Mouse (Mus musculus): ENCODE data around the gene Dus4l. TPM values are rescaled to one million over a fixed set of nuclear protein-coding genes. Genes with fewer than 3 reads are reported as not detected.

Dus4l gene
- total and polyA plus RNA-seq, 3 experiments, result 16.1 to 32.8 (median 23.2) TPM

GRCm38 (mm10) chr12:31592011-31592410 lies 62.6 kb downstream of the Dus4l start:
- Histone ChIP-seq H3K79me2 (replicated peaks; ENCODE audit: control insufficient read depth, extremely low read depth, insufficient read depth, poor library complexity, severe bottlenecking) (no peaks in the 10 kb centered on the region), H3K4me3 (replicated peaks in 1 of 3; ENCODE audit: low read depth in 2 of 3, low read length in 2 of 3, poor library complexity in 1 of 3) (no peak overlapping the region), H3K4me2 (ENCODE audit: insufficient read depth, low read depth, poor library complexity, severe bottlenecking) (no peak overlapping the region), H3K27ac (ENCODE audit: insufficient read depth, low read depth) (no peak overlapping the region), H3K9me3 (replicated peaks; ENCODE audit: low read length) (peaks cover 2% of the 10 kb centered on the region), H3K9ac (ENCODE audit: insufficient read depth, low read depth) (no peak overlapping the region), H3K36me3 (replicated peaks in 1 of 2; ENCODE audit: control insufficient read depth in 1 of 2, insufficient read depth in 1 of 2, low read length in 1 of 2) (peaks cover 27 to 50% of the 10 kb centered on the region in 2 experiments), H3K27me3 (replicated peaks) (no peaks in the 10 kb centered on the region), H3K4me1 (ENCODE audit: control insufficient read depth in 1 of 2, insufficient read depth in 2 of 2) (peaks cover 0 to 10% of the 10 kb centered on the region in 2 experiments; a peak in 2 of 4 replicates)
- in situ Hi-C loops (cut with MboI; ENCODE audit: low pct_ligation_motif_present, low pct_unique_long_range_greater_than_20kb, low sequenced_read_pairs) (no loop called here), dilution Hi-C loops (cut with MboI; ENCODE audit: extremely low pct_ligation_motif_present, extremely low pct_unique_long_range_greater_than_20kb, low sequenced_read_pairs) (no loop called here)
- no peak for DNase-seq (ENCODE audit: extremely low read depth)
- TF ChIP-seq RCOR1 (conservative IDR thresholded peaks at IDR 0.05; ENCODE audit: low read depth, low read length) (no peak), ZNF384 (IDR thresholded peaks at IDR 0.05; ENCODE audit: low read depth, low read length) (no peak), E2F4 (IDR thresholded peaks at IDR 0.05; ENCODE audit: insufficient replicate concordance, low read depth, low read length) (no peak), EP300 (IDR thresholded peaks at IDR 0.05; ENCODE audit: low read length) (no peak), ELF1 (IDR thresholded peaks at IDR 0.05; ENCODE audit: low read depth, low read length) (no peak), HCFC1 (IDR thresholded peaks at IDR 0.05; ENCODE audit: low read depth, low read length) (no peak), MAFK (IDR thresholded peaks at IDR 0.05; ENCODE audit: insufficient replicate concordance, low read length) (no peak), MAZ (IDR thresholded peaks at IDR 0.05; ENCODE audit: low read depth, low read length) (no peak)

Other genes with a start within 250 kb of the Dus4l start
- 4.5 TPM in 2 replicates for gene Cbll1, start 155.2 kb downstream of the Dus4l start, total RNA-seq (2012; rRNA removed)
- 4.6 and 5.2 TPM in 2 replicates for gene Cbll1, start 155.2 kb downstream of the Dus4l start, total RNA-seq (2014; rRNA removed)
- gene Cbll1, start 155.2 kb downstream of the Dus4l start, polyA plus RNA-seq (2012; ENCODE audit: insufficient read length, low read depth), result 16.4 and 18.8 TPM in 2 replicates
- gene Slc26a4, start 94.9 kb downstream of the Dus4l start, total RNA-seq (2012; rRNA removed), result not detected in 2 replicates
- not detected in 2 replicates for gene Slc26a4, start 94.9 kb downstream of the Dus4l start, total RNA-seq (2014; rRNA removed)
- gene Slc26a4, start 94.9 kb downstream of the Dus4l start, polyA plus RNA-seq (2012; ENCODE audit: insufficient read length, low read depth), result not detected in 2 replicates
- gene Bcap29, start 20.2 kb downstream of the Dus4l start, total RNA-seq (2012; rRNA removed), result 31.4 and 32.4 TPM in 2 replicates
- 104 and 112 TPM in 2 replicates for gene Bcap29, start 20.2 kb downstream of the Dus4l start, total RNA-seq (2014; rRNA removed)
- gene Bcap29, start 20.2 kb downstream of the Dus4l start, polyA plus RNA-seq (2012; ENCODE audit: insufficient read length, low read depth), result 127 and 128 TPM in 2 replicates
- gene Cog5, start within 50 bp of the Dus4l start, total RNA-seq (2012; rRNA removed), result 31.6 and 34.8 TPM in 2 replicates
- gene Cog5, start within 50 bp of the Dus4l start, total RNA-seq (2014; rRNA removed), result 40.6 and 42.7 TPM in 2 replicates
- gene Cog5, start within 50 bp of the Dus4l start, polyA plus RNA-seq (2012; ENCODE audit: insufficient read length, low read depth), result 32.0 and 39.3 TPM in 2 replicates
- not detected in 2 replicates for gene Gpr22, start 59.1 kb upstream of the Dus4l start, total RNA-seq (2012; rRNA removed)
- gene Gpr22, start 59.1 kb upstream of the Dus4l start, total RNA-seq (2014; rRNA removed), result not detected in 2 replicates
- gene Gpr22, start 59.1 kb upstream of the Dus4l start, polyA plus RNA-seq (2012; ENCODE audit: insufficient read length, low read depth), result not detected in 2 replicates